Mouse (Mus musculus): Measurements from ENCODE around the gene Skida1. TPM values are rescaled to one million over a fixed set of nuclear protein-coding genes. Genes with fewer than 3 reads are reported as not detected.
"Not testable (repeated sequence)": the region's sequence is repeated elsewhere in the genome, so short reads cannot be mapped to it uniquely, and the experiment has no call there.

Skida1 gene
- 12.2 and 14.9 TPM in 2 replicates for polyA plus RNA-seq (2015; fragmentation: Nextera tagmentation; extraction: Ambion mirVana)

GRCm38 (mm10) chr2:18048453-18049075 lies at the start of gene Skida1:
Gene Skida1 (minus strand): TSS chr2:18049051.
- no peaks in the 10 kb centered on the region for H3K9me3 ChIP-seq
- H3K27ac ChIP-seq = peak within 1 kb of the TSS; percentile 100
- WGBS = 0% methylated on average over 17 of the region's 17 CpGs
- H3K4me1 ChIP-seq = peaks cover 39% of the 10 kb centered on the region
- H3K4me2 ChIP-seq (replicated peaks) = peak within 1 kb of the TSS; percentile 88
- peak within 1 kb of the TSS; percentile 100 for H3K9ac ChIP-seq
- ATAC-seq (ENCODE audit: low FRiP score, low read depth) = peak; percentile 42
- no peaks in the 10 kb centered on the region for H3K27me3 ChIP-seq
- H3K4me3 ChIP-seq = peak within 1 kb of the TSS; percentile 98
- no peaks in the 10 kb centered on the region for H3K36me3 ChIP-seq

GRCm38 (mm10) chr2:18095804-18096203 lies 47.0 kb upstream of the Skida1 start:
- Histone ChIP-seq H3K9me3 (0 out of 2 replicates have a peak, but pooled peaks cover 3% of the 10 kb centered on the region), H3K4me1 (no peaks in the 10 kb centered on the region), H3K4me2 (replicated peaks) (no peak overlapping the region), H3K27me3 (no peaks in the 10 kb centered on the region), H3K27ac (no peak overlapping the region), H3K9ac (no peak overlapping the region), H3K36me3 (peaks cover 56% of the 10 kb centered on the region), H3K4me3 (no peak overlapping the region)
- no peak for ATAC-seq (ENCODE audit: low FRiP score, low read depth)
- WGBS = 27% methylated on average over 2 of the region's 2 CpGs

GRCm38 (mm10) chr2:18094319-18094718 lies 45.5 kb upstream of the Skida1 start:
- Histone ChIP-seq H3K4me3 (no peak overlapping the region), H3K4me2 (replicated peaks) (no peak overlapping the region), H3K4me1 (no peaks in the 10 kb centered on the region), H3K27me3 (no peaks in the 10 kb centered on the region), H3K9me3 (no peaks in the 10 kb centered on the region), H3K36me3 (peaks cover 57% of the 10 kb centered on the region), H3K9ac (no peak overlapping the region), H3K27ac (no peak overlapping the region)
- ATAC-seq (ENCODE audit: low FRiP score, low read depth) = no peak

- peaks cover 57% of the 10 kb centered on the region for H3K36me3 ChIP-seq
- H3K9ac ChIP-seq = no peak overlapping the region
- no peak overlapping the region for H3K27ac ChIP-seq
- H3K27me3 ChIP-seq = no peaks in the 10 kb centered on the region
- ATAC-seq (ENCODE audit: low FRiP score, low read depth) = no peak
- no peak overlapping the region for H3K4me2 ChIP-seq (replicated peaks)
- H3K9me3 ChIP-seq = no peaks in the 10 kb centered on the region
- H3K4me1 ChIP-seq = no peaks in the 10 kb centered on the region
- WGBS = 70% methylated on average over 1 of the region's 1 CpGs
- H3K4me3 ChIP-seq = no peak overlapping the region
Measured at GRCm38 (mm10) chr2:18093858-18094257, 45.0 kb upstream of the Skida1 start.

- 87% methylated on average over 3 of the region's 3 CpGs for WGBS
- peaks cover 84% of the 10 kb centered on the region for H3K36me3 ChIP-seq
- not testable (repeated sequence) for H3K27ac ChIP-seq; H3K9me3 ChIP-seq; H3K4me2 ChIP-seq (replicated peaks); H3K9ac ChIP-seq; H3K27me3 ChIP-seq; H3K4me3 ChIP-seq; H3K4me1 ChIP-seq; ATAC-seq (ENCODE audit: low FRiP score, low read depth)
Measured at GRCm38 (mm10) chr2:18087695-18088094, 38.8 kb upstream of the Skida1 start.

- Histone ChIP-seq H3K9ac (no peak overlapping the region), H3K27me3 (no peaks in the 10 kb centered on the region), H3K4me2 (replicated peaks) (no peak overlapping the region), H3K27ac (no peak overlapping the region), H3K4me1 (no peaks in the 10 kb centered on the region), H3K36me3 (peaks cover 81% of the 10 kb centered on the region), H3K9me3 (no peaks in the 10 kb centered on the region), H3K4me3 (no peak overlapping the region)
- no peak for ATAC-seq (ENCODE audit: low FRiP score, low read depth)
- 89% methylated on average over 2 of the region's 2 CpGs for WGBS
Measured at GRCm38 (mm10) chr2:18080182-18080860, 31.5 kb upstream of the Skida1 start.

- no peak overlapping the region for H3K4me3 ChIP-seq
- H3K36me3 ChIP-seq = peaks cover 55% of the 10 kb centered on the region
- no peaks in the 10 kb centered on the region for H3K27me3 ChIP-seq
- H3K4me2 ChIP-seq (replicated peaks) = no peak overlapping the region
- no peaks in the 10 kb centered on the region for H3K9me3 ChIP-seq
- no peaks in the 10 kb centered on the region for H3K4me1 ChIP-seq
- H3K27ac ChIP-seq = no peak overlapping the region
- no peak overlapping the region for H3K9ac ChIP-seq
- 95% methylated on average over 2 of the region's 2 CpGs for WGBS
- no peak for ATAC-seq (ENCODE audit: low FRiP score, low read depth)
Measured at GRCm38 (mm10) chr2:18071947-18072346, 23.1 kb upstream of the Skida1 start.

- Histone ChIP-seq H3K4me2 (replicated peaks) (no peak overlapping the region), H3K27me3 (no peaks in the 10 kb centered on the region), H3K4me3 (no peak overlapping the region), H3K27ac (no peak overlapping the region), H3K9me3 (no peaks in the 10 kb centered on the region), H3K4me1 (peaks cover 12% of the 10 kb centered on the region), H3K36me3 (peaks cover 26% of the 10 kb centered on the region), H3K9ac (no peak overlapping the region)
- ATAC-seq (ENCODE audit: low FRiP score, low read depth) = no peak
- WGBS = 90% methylated on average over 4 of the region's 4 CpGs
Measured at GRCm38 (mm10) chr2:18068071-18068796, 19.4 kb upstream of the Skida1 start.

- Histone ChIP-seq H3K4me2 (replicated peaks) (peak overlapping the region; percentile 90), H3K4me3 (no peak overlapping the region)
Measured at GRCm38 (mm10) chr2:18066436-18066835, 17.6 kb upstream of the Skida1 start.

GRCm38 (mm10) chr2:18065708-18066030 lies 16.8 kb upstream of the Skida1 start:
- 7% methylated on average over 6 of the region's 6 CpGs for WGBS
- Histone ChIP-seq H3K9me3 (no peaks in the 10 kb centered on the region), H3K4me3 (peak overlapping the region; percentile 79), H3K9ac (peak overlapping the region; percentile 79), H3K4me2 (replicated peaks) (peak overlapping the region; percentile 90), H3K4me1 (peaks cover 12% of the 10 kb centered on the region), H3K27ac (peak overlapping the region; percentile 69), H3K27me3 (no peaks in the 10 kb centered on the region), H3K36me3 (peaks cover 7% of the 10 kb centered on the region)
- ATAC-seq (ENCODE audit: low FRiP score, low read depth) = no peak

More at GRCm38 (mm10) chr2:18066436-18066835, 17.6 kb upstream of the Skida1 start:
- Histone ChIP-seq H3K9ac (no peak overlapping the region), H3K36me3 (peaks cover 10% of the 10 kb centered on the region), H3K27ac (no peak overlapping the region), H3K4me1 (peaks cover 12% of the 10 kb centered on the region), H3K9me3 (no peaks in the 10 kb centered on the region), H3K27me3 (no peaks in the 10 kb centered on the region)
- no peak for ATAC-seq (ENCODE audit: low FRiP score, low read depth)

GRCm38 (mm10) chr2:18064941-18065707 lies 16.3 kb upstream of the Skida1 start:
- under 1% methylated on average over 52 of the region's 85 CpGs for WGBS
- peak; percentile 65 for ATAC-seq (ENCODE audit: low FRiP score, low read depth)

More at GRCm38 (mm10) chr2:18064941-18065707, 16.3 kb upstream of the Skida1 start:
- Histone ChIP-seq H3K9ac (peak overlapping the region; percentile 97), H3K4me2 (replicated peaks) (peak overlapping the region; percentile 90), H3K4me3 (peak overlapping the region; percentile 79), H3K9me3 (no peaks in the 10 kb centered on the region), H3K36me3 (peaks cover 7% of the 10 kb centered on the region), H3K27ac (peak overlapping the region; percentile 99), H3K4me1 (peaks cover 12% of the 10 kb centered on the region), H3K27me3 (no peaks in the 10 kb centered on the region)
